Mouse (Mus musculus) adrenal gland (tissue): ENCODE results near the gene Gm20219.

Experiments
- intact Hi-C: fragments of 180-260 bp; cut with DNase I; formaldehyde crosslinking; loops from one replicate; pipeline ENCODE4 v1.15.1; 2025

Gm20219 gene

GRCm38 (mm10) chr17:56558448-56558847 lies 4.3 kb upstream of the Gm20219 start:
- intact Hi-C loops: loop anchor here (10.0 kb wide), 1 partner anchor 134 kb away; no protein-coding TSS in a partner anchor

GRCm38 (mm10) chr17:56552781-56553363 lies 1.3 kb downstream of the Gm20219 start:
- intact Hi-C loops: loop anchor here (2.0 to 10.0 kb wide), 3 partner anchors 51 to 196 kb away; no protein-coding TSS in a partner anchor

GRCm38 (mm10) chr17:56551841-56552581 lies 2.2 kb downstream of the Gm20219 start:
- intact Hi-C loops: loop anchor here (2.0 to 10.0 kb wide), 3 partner anchors 50 to 195 kb away; no protein-coding TSS in a partner anchor

- intact Hi-C loops: loop anchor here (5.0 to 10.0 kb wide), 2 partner anchors 49 to 126 kb away; no protein-coding TSS in a partner anchor
Measured at GRCm38 (mm10) chr17:56550784-56551475, 3.3 kb downstream of the Gm20219 start.

- intact Hi-C loops: loop anchor here (10.0 kb wide), 1 partner anchor 196 kb away; no protein-coding TSS in a partner anchor
Measured at GRCm38 (mm10) chr17:56548605-56549105, 5.5 kb downstream of the Gm20219 start.

- intact Hi-C loops: loop anchor here (10.0 kb wide), 1 partner anchor 197 kb away; no protein-coding TSS in a partner anchor
Measured at GRCm38 (mm10) chr17:56547846-56548604, 6.2 kb downstream of the Gm20219 start.

- intact Hi-C loops: loop anchor here (10.0 kb wide), 1 partner anchor 198 kb away; no protein-coding TSS in a partner anchor
Measured at GRCm38 (mm10) chr17:56547116-56547845, 6.9 kb downstream of the Gm20219 start.

- intact Hi-C loops: loop anchor here (10.0 kb wide), 1 partner anchor 198 kb away; no protein-coding TSS in a partner anchor
Measured at GRCm38 (mm10) chr17:56546576-56546975, 7.6 kb downstream of the Gm20219 start.

GRCm38 (mm10) chr17:56545945-56546344 lies 8.2 kb downstream of the Gm20219 start:
- intact Hi-C loops: loop anchor here (10.0 kb wide), 1 partner anchor 199 kb away; no protein-coding TSS in a partner anchor

- intact Hi-C loops: loop anchor here (5.0 to 10.0 kb wide), 2 partner anchors 173 to 200 kb away; no protein-coding TSS in a partner anchor
Measured at GRCm38 (mm10) chr17:56544699-56545387, 9.3 kb downstream of the Gm20219 start.

- intact Hi-C loops: loop anchor here (5.0 to 10.0 kb wide), 2 partner anchors 171 to 201 kb away; no protein-coding TSS in a partner anchor
Measured at GRCm38 (mm10) chr17:56543684-56544224, 10.4 kb downstream of the Gm20219 start.

- intact Hi-C loops: loop anchor here (5.0 to 10.0 kb wide), 2 partner anchors 170 to 202 kb away; no protein-coding TSS in a partner anchor
Measured at GRCm38 (mm10) chr17:56542736-56543135, 11.5 kb downstream of the Gm20219 start.

- intact Hi-C loops: loop anchor here (5.0 to 10.0 kb wide), 2 partner anchors 168 to 204 kb away; no protein-coding TSS in a partner anchor
Measured at GRCm38 (mm10) chr17:56540562-56540975, 13.6 kb downstream of the Gm20219 start.

- intact Hi-C loops: no loop called here
Measured at GRCm38 (mm10) chr17:56537912-56538311, 16.3 kb downstream of the Gm20219 start.

GRCm38 (mm10) chr17:56536874-56537273 lies 17.3 kb downstream of the Gm20219 start:
- intact Hi-C loops: no loop called here

GRCm38 (mm10) chr17:56536192-56536591 lies 18.0 kb downstream of the Gm20219 start:
- intact Hi-C loops: no loop called here

GRCm38 (mm10) chr17:56524943-56525342 lies 29.2 kb downstream of the Gm20219 start:
- intact Hi-C loops: no loop called here

- intact Hi-C loops: no loop called here
Measured at GRCm38 (mm10) chr17:56522744-56523143, 31.4 kb downstream of the Gm20219 start.
